Mouse (Mus musculus) mouse embryonic stem cell (cell line): ENCODE results near the gene Tbc1d20.

Experiments
- in situ Hi-C, 2 experiments: fragments of 300-500 bp; cut with MboI; formaldehyde crosslinking; loops; 1 replicate in 1 of 2; 3 replicates in 1 of 2; pipeline ENCODE4 v1.14.3; 2019 to 2020; ENCODE audit warnings: low sequenced_read_pairs in 2 of 2, low pct_unique_long_range_greater_than_20kb in 1 of 2, mixed read lengths in 1 of 2; ENCODE audit not compliant: unreplicated experiment in 1 of 2

Gene Tbc1d20

DNA sequence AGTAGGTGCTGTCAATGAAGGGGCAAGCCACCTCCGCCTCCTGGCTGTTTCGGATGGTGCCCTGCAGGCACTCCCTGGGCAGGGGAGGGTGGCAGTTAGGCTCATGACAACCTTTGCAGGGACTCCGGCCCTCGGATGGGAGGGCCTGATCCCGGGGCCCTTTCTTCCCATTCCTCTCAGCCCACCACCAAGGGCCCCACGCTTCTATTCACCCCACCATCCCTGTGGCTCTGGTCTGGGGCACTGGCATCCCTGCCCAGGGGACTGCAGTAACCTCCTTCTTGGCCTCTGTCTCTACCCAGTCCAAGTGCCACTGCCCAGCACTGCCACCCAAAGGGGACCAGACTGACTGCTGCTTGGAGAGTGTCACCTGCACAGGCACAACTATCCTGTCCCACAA, 28.6 kb downstream of the Tbc1d20 start:
- in situ Hi-C loops = no loop called here

DNA sequence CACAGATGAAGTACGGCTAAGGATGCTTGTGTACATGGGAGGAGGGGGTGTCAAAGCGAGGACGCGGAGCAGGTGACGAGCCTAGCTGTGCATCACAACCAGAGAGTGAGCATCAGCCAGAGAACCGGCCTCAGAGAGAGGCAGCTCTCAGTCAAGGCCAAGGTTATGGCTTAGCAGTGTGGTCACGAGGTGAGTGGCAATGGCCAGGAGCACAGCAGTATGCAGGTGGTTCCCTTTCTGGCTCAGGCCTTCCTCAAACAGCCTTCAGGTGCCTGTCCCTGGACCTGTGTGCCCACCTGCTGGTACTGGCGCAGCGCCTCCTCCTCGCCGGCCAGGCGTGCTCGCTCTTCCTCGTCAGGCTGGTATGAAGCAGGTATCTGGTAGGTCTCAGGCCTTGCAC, 30.3 kb downstream of the Tbc1d20 start:
- in situ Hi-C loops = no loop called here

DNA sequence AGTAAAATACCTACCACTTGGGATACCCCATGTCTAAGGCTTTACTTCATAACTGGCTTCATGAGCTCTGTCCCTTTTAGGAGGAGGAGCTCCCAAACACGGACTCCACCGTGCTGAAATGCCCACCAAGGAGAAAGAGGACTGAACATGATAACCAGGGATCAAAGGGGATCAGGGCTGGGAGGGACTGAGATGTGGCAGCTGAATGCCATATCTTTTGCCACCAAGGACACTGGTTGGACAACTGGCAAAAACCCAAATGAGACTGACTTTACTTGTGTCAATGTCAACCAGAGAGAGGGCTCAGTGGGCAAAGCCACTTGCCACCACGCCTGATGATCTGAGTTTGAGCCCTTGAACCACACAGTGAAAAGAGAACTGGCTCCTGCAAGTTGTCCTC, 31.2 kb downstream of the Tbc1d20 start:
- in situ Hi-C loops = no loop called here

DNA sequence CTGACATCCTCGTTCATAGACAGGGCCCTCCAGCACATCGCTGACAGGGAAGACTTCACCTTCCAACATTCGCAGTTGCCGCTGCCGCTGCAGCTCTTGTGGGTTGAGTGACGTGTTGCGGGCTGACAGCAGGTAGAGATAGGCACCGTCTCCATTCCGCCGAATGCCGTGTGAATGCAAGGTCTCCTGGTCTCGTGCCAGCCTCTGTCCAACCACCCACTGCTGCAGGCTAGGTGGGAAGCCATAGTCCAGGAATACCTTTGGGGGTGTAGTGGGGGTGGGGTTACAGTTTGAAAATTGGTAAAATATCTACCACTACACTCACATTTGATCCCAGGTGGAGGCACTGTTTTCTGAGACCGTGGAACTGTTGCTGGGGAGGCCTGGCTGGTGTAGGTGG, 32.5 kb downstream of the Tbc1d20 start:
- in situ Hi-C loops = no loop called here

DNA sequence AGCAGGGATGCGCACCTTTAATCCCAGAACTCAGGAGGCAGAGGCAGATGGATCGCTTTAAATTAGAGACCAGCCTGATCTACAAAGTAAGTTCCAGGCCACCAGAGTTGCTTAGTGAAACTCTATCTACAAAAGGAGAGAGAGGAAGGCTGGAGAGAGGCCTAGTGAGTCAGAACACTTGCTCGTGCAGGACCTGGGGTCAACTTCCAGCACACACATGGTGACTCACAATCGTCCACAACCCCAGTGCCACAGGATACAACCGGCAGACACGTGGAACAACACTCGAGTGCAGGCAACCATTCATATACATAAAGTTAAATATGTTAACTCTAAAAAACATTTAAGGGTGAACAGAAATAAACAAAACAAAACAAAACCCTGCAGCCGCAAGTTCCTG, 33.0 kb downstream of the Tbc1d20 start:
- in situ Hi-C loops = no loop called here

DNA sequence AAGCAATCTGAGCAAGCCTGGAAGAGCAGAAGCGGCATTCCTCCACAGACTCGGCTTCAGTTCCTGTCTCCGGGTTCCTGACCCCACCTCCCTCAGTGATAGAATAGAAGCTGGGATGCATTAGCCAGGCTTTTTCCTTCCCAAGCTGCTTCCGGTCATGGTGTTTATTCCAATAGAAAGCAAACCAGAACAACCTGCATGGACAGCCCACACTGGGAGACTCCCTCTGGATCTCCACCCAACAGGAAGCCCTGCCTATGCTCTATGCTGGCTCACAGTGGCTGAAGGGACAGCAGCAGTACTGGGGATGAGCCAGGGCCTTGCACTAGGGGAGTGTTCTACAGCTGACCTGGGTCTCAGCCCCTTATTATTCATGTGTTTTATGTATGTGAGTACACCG, 34.4 kb downstream of the Tbc1d20 start:
- in situ Hi-C loops = no loop called here

DNA sequence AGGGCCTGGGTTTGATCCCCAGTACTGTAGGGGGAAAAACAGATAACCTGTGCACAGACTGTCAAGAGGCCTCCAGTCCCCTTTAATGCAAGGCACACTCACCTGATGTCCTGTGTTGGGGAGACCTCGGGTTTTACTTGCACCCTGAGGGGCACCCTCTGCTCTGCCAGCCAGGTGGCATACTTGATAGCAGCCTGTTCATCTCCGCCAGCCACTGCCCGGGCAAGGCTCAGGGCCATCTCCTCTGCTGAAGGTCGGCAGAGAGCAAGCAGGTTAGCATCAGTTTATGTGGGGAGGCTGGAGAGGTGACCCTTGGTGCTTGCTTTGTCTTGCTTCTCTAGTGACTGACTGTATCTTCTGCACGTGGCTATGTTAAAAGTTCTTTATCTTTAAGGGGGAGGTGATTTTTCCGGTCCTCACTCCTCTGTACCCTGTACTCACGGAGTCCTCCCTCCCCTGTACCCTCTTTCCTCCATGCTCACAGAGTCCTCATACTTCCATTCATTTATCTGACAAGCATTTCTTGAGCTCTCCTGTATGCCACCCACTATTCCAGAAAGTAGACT, 37.3 kb downstream of the Tbc1d20 start:
- in situ Hi-C loops = no loop called here

DNA sequence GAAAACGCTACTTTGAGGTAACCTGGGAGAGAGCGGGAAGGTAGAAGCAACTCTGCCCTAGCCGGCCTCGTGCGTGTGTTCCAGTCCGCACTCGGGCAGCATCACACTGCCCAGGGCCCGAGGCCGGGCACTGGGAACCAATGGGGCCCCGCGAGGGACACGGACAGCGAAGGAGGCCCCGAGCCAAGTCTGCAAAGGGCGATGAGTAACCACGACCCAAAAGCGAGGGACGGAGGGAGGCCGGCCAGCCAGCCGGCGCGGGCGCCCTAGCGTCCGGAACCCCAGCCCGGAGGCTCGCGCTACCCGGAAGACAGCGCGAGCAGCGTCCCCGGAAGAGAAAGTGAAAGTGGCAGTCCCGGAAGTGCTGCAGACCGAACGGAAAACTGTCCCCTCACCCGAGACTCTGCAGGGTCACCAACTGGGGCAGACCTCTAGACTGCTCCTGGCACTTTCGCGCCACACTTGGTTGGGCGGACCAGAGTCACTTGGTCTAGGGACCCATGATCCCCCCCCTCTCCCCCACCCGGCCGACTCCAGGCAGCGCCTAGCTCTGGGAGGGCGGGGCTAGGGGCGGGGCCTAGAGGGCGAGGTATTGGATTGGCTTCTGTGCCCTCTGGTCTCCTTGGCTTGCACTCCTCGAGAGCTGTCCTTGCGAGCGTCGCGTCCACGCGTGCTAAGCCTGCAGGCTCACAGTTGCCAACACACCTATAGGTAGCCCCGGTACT, 38.6 kb downstream of the Tbc1d20 start, which contains the start of gene Rbck1:
Gene Rbck1 (minus strand): TSS at position 553 of the 725 bp plus-strand sequence.
- in situ Hi-C loops = no loop called here

DNA sequence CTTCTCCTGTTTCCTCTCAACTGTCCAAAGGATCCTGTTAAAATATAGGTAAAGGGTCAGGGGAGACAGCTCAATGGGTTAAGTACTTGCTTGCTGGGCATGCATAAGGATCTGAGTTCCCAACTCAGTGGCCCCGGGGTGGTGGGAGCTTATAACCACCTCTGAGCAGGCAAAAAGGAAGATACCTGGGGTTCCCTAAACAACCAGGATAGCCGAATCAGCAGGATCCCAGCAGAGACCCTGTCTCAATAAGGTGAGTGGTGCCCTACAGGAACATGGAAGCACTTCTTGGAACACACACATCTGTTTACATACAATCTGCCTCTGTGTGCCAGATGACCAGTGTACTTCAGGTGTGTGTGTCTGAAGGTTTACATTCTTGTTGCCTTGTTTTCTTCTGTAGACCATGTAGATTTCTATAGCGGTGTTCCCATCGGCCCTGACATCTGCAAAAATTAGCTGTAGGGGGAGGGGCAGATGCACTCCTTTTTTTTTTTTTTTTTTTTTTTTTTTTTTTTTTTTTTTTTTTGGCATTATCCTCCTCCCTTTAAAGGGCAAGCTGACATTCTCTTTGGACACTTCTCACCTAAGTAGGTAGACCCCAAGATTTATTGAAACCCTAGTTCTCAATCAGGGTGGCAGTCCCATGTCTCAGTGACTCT, 39.8 kb downstream of the Tbc1d20 start:
- in situ Hi-C loops = no loop called here

DNA sequence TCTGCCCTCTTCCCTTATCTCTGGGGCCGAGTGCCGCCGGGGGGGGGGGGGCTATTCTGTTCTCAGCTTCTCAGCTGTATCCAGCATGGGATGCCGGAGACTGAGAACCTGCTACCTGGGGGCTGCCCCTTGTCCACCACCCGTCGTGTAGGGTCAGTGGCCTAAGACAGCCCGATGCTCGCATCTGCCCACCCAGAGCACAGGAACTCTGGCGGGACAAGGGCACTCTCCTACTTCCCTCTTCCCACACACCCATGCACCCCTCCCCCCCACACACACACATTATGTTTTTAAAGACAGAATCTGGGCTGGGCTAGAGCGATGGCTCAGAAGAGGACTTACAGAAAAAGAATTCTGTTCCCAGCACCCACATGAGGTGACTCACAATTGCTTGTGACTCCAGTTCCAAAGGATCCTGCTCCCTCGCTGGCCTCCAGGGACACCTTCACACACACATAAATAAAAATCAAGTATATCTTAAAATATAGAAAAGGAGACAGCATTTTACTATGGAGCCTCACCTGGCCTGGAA, 41.7 kb downstream of the Tbc1d20 start:
- in situ Hi-C loops = no loop called here

DNA sequence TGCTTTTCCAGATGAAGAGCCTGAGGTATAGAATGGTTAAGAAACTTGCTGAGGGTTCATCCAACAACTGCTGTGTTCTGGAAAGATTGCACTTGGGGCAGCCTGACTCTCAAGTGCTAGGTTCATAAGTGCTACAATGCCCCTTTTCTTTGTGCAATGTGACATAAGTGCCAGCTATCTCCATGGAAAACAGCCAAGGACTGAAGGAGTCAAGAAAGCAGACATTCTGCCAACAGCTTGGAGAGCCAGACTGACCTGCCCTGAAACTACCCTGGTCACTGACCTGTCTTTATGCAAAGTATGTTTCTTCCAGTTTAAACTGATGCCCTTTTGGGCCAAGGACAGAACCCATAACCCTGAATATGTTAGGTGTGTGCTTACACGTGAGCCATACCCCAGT, 43.2 kb downstream of the Tbc1d20 start:
- in situ Hi-C loops = no loop called here

DNA sequence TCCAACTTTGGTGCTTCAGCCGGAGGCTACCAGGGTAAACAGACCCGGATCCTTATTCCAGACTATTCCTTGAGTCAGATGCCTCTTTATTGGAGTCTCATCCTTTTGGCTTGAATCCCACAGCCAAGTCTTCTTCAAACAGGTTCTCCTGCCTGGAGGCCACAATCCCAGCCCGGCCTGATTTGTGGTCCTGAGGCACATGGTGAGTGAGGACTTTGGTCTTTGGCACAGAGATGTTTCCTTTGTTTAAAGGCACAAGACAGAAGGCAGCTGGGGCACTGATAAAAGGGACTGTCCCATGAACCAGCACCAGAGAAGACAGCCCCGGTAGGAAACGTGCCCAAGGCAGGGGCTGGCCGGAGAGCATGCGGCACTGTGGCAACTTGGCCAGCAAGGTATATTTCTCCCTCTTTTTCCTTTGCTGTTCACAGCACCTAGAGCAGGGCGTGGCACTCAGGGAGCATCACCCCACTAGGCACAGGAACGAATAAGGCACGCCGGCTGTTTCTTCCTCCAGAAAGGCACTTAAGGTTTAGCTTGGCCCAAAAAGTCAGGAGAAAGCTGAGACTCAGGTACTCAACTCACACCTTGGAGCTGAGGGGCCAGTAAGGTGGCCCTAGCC, 44.1 kb downstream of the Tbc1d20 start:
- in situ Hi-C loops = no loop called here

DNA sequence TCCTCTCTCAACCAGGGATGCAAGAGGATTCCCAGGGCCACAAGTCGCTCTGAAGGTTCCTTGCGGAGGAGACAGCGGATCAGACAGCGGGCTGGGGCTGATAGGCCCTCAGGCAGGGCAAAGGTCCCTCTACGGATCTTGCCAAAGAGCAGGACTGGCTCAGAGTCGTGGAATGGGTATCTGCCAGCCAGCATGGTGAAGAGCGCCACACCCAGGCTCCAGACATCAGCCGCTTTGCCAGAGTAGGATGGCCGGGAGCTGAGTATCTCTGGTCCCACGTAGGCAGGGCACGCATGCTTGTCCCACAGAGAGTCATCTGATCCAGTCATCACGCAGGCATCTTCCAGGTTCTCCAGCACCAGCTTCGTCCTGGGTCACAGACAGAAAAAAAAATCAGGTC, 44.7 kb downstream of the Tbc1d20 start:
- in situ Hi-C loops = no loop called here

DNA sequence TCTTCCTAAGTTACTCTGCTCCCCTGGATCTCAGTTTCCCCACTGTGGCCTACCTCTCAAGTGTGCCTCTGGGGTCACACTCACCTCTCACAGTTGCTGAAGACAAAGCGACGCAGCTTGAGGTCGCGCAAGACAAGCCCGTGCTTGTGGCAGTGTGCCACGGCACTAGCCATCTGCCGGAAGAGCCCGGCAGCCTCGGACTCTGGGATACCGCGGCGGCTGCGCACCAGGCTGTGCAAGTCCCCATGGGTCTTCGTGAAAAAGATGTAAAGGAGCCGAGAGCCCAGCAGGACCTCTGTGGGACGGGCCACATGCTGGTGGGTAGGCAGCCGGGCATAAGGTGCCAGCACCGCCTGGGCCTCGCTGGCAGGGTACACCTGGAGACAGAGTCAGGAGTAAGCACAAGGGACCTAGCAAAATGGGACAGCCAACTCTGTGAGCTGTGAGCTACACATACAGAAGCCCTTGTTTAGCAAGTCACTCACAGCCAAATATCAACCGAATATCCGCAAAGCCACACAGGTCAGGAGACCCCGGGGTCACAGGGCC, 46.1 kb downstream of the Tbc1d20 start:
- in situ Hi-C loops = no loop called here

DNA sequence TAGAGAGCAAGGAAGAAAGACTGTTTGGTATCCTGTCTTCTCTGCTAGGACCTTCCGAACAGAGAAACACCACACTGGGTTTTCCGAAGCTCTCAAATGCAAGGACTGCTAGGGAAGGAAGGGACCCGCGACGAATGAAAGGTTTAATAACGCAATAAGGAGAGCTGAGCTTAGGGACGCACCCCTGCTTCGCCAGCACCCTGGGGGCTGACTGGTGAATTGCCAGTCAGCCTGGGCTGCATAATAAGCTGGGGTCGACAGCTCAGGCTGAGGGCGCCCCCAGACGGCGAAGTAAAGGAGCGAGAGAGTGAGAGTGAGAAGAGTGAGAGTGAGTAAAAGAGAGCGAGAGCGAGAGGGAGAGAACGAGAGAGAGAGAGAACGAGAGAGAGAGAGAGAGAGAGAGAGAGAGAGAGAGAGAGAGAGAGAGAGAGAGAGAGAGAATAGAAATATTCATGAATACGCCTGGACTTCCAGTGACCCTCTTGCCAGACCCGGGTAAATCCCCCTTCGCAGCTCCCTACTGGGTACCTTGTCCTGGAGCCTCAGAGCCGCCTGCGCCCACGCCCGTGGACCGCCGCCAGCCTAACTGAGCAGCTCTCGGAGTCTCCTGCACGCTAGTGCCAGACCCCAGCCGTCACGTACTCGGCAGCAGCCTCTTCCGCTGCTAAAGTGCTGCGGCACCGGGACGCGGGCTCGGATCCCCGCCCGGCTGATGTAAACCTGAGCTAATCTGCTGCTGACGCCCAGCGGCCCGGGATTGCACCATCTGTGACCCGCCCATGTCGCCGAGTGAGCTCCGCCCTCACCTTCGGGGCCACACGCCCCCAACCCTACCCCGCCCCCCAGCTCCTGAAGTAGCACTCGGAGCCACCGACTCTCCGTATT, 49.9 kb downstream of the Tbc1d20 start, which contains the start of gene Trib3:
Gene Trib3 (minus strand): TSS at position 704 of the 885 bp plus-strand sequence.
- in situ Hi-C loops = no loop called here

DNA sequence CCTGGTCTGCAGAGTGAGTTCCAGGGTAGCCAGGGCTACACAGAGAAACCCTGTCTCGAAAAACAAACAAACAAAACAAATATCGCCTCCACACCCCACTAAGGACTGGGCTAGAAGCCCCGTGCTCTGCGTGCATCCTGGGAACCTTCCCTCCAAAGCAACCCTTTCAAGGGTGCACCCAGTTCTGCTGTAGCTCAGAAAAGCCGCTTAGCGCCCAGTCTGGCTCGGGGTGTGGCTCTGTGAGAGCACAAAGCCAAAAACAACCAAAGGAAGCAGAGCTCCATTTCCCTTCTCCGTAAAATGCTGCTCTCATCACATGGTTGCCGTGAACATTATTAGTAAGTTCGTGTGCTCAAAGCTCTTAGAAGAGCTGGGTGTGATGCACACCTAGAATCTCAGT, 50.7 kb downstream of the Tbc1d20 start:
- in situ Hi-C loops = no loop called here

DNA sequence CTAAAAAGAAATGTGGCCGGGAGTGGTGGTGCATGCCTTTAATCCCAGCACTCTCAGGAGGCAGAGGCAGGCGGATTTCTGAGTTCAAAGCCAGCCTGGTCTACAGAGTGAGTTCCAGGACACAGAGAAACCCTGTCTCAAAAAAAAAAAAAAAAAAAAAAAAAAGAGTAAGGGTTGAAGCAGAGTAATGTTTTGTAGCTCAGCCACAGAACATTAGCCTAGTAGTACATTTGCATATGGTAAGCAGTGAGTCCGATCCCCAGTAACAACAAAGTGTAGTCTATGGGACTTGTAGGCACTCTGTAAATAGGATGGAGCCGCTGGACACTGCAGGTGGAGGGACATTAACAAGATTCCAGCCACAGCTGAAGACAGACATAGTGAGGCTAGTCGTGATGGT, 51.3 kb downstream of the Tbc1d20 start:
- in situ Hi-C loops = no loop called here

DNA sequence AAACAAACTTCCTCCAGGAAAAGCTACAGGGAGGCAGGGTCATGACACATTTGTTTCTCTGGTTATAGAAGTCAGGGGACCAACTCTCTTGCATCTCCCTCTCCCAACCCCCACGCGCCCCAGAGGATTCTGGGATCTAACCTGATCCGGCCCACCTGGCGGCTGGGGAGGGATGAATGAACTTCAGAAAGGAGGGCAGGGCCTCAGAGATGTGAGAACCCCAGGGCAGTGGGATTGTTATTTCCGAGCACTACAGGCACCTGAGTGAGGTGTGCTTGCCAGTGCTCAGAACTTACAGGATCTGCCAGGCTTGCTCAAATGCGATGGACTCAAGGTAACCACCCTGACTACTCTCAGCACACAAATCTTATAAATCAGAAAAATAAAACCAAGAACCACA, 51.8 kb downstream of the Tbc1d20 start:
- in situ Hi-C loops = no loop called here
